11 mouse cellular contexts compared by ENCODE assay signal in genomic region chr14:47937081-47937651, GRCm38 (mm10).
A peak's percentile ranks its signal among the peaks of the same experiment; 100 is the strongest.
DNase-seq lines count a peak whose midpoint lies in the region; ATAC-seq and TF ChIP-seq lines count a peak whose summit lies in the region.
"Had no signal": no experiment of that assay in that cellular context is flagged by ENCODE, and none has a peak within 500 bp of the region (broad histone marks: within the 10 kb centered on the region; RNA-seq: fewer than 3 reads in every experiment).

No protein-coding gene starts in this region.

- TF ChIP-seq CTCF in lung, embryonic 14.5 days (IDR thresholded peaks at IDR 0.05; ENCODE audit: low read depth) = no peak

- H3K27me3 ChIP-seq in lung, embryonic 14.5 days (ENCODE audit: insufficient read depth, low read length) = no peaks in the 10 kb centered on the region
- no peaks in the 10 kb centered on the region for H3K27me3 ChIP-seq in heart, embryonic 11.5 days (ENCODE audit: control insufficient read depth, insufficient read depth, low read length)

- H3K9ac ChIP-seq in lung, embryonic 14.5 days = no peak overlapping the region
- H3K9ac ChIP-seq in heart, embryonic 11.5 days (ENCODE audit: low read depth, low read length) = no peak overlapping the region

- H3K27ac ChIP-seq in lung, embryonic 14.5 days (ENCODE audit: low read depth) = peak overlapping the region; percentile 12; the same call in 1 of the 2 replicates
- H3K27ac ChIP-seq in heart, embryonic 11.5 days (ENCODE audit: low read depth, low read length) = no peak overlapping the region
- H3K27ac ChIP-seq: kidney, postnatal 0 days; macrophage had no signal

- H3K4me3 ChIP-seq in lung, embryonic 14.5 days (ENCODE audit: low read depth, low read length) = no peak overlapping the region
- H3K4me3 ChIP-seq in heart, embryonic 11.5 days (ENCODE audit: low read depth, low read length) = no peak overlapping the region

- H3K4me2 ChIP-seq in lung, embryonic 14.5 days = no peak overlapping the region
- no peak overlapping the region for H3K4me2 ChIP-seq in heart, embryonic 11.5 days

- DNase-seq in gastrocnemius, postnatal 10 days = peak; percentile 25
- no peak for DNase-seq in gastrocnemius, adult 8-10 months (ENCODE audit: low spot score in 2 of 2)
- peak; percentile 62 for DNase-seq in lung, embryonic 14.5 days
- no peak for DNase-seq in lung, postnatal 25 days (ENCODE audit: low spot score)
- peak; percentile 41 for DNase-seq in lung, postnatal 10 days
- DNase-seq in kidney, adult 18-20 months = no peak
- DNase-seq: thymus, postnatal 4 days had no signal

- no peaks in the 10 kb centered on the region for H3K36me3 ChIP-seq in lung, embryonic 14.5 days (ENCODE audit: insufficient read depth)
- no peaks in the 10 kb centered on the region for H3K36me3 ChIP-seq in heart, embryonic 11.5 days (ENCODE audit: control insufficient read depth, insufficient read depth, low read length)

- no peaks in the 10 kb centered on the region for H3K9me3 ChIP-seq in lung, embryonic 14.5 days (ENCODE audit: low read depth, low read length)
- H3K9me3 ChIP-seq in heart, embryonic 11.5 days (replicated peaks; ENCODE audit: control insufficient read depth, low read length) = no peaks in the 10 kb centered on the region

- no peaks in the 10 kb centered on the region for H3K4me1 ChIP-seq in lung, embryonic 14.5 days (ENCODE audit: insufficient read depth)
- no peaks in the 10 kb centered on the region for H3K4me1 ChIP-seq in heart, embryonic 11.5 days (ENCODE audit: control insufficient read depth, insufficient read depth, low read length)

- WGBS in lung, embryonic 14.5 days = 51% methylated on average over 7 of the region's 7 CpGs
- 79% methylated on average over 7 of the region's 7 CpGs for WGBS in heart, embryonic 11.5 days (ENCODE audit: insufficient replicate concordance)

- ATAC-seq in lung, embryonic 14.5 days (ENCODE audit: insufficient read depth) = peak; percentile 39; the same call in 1 of the 2 replicates
- ATAC-seq in common myeloid progenitor, adult 5-6 weeks (replicated peaks; ENCODE audit: low read depth, poor library complexity, severe bottlenecking) = peak; percentile 83
- no peak for ATAC-seq in heart, embryonic 11.5 days (replicated peaks; ENCODE audit: insufficient number of reproducible peaks, low FRiP score, low TSS enrichment)

Comparison
In these comparisons a context has a peak if more than half of its experiments do, and no peak if none do; other contexts are left out.
1. DNase-seq: peak in gastrocnemius, postnatal 10 days (single experiment), lung, embryonic 14.5 days (single experiment) and lung, postnatal 10 days (single experiment); none in gastrocnemius, adult 8-10 months (0 of 2), lung, postnatal 25 days (single experiment) and kidney, adult 18-20 months (single experiment).